Mouse (Mus musculus): ENCODE data around the gene Gm17662. TPM values are rescaled to one million over a fixed set of nuclear protein-coding genes. Genes with fewer than 3 reads are reported as not detected.

Gene Gm17662
- total RNA-seq, 2 experiments from 2014 or later = not detected

GRCm38 (mm10) chr4:104876323-104876722 is 19.2 kb downstream of the Gm17662 start, which contains the start of gene C8a:
Gene C8a, minus strand, starts transcription at chr4:104876398.
- DNase-seq (ENCODE audit: low spot score) = no peak
- intact Hi-C loops (cut with DNase I) = no loop called here

DNA sequence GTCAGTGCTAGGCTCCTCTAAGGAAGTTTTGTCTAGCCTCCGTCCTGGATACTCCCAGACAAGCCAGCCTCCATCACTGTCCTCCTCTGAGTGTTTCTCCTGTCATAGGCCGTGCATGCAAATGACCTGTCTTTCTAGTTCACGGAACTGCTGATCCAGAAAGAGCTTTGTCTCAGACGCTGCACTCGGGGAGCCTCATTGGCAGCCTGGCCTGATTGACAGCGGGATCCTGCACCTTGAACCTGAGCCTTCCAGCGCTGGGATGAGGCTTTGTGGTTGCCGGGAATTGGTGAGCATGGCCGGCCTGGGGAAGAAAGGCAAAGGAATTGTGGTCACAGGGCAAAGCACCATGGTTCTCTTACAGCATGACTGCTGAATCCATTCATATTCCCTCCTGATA is 30.4 kb downstream of the Gm17662 start:
- intact Hi-C loops (cut with DNase I) = no loop called here
- DNase-seq (ENCODE audit: low spot score) = no peak

DNA sequence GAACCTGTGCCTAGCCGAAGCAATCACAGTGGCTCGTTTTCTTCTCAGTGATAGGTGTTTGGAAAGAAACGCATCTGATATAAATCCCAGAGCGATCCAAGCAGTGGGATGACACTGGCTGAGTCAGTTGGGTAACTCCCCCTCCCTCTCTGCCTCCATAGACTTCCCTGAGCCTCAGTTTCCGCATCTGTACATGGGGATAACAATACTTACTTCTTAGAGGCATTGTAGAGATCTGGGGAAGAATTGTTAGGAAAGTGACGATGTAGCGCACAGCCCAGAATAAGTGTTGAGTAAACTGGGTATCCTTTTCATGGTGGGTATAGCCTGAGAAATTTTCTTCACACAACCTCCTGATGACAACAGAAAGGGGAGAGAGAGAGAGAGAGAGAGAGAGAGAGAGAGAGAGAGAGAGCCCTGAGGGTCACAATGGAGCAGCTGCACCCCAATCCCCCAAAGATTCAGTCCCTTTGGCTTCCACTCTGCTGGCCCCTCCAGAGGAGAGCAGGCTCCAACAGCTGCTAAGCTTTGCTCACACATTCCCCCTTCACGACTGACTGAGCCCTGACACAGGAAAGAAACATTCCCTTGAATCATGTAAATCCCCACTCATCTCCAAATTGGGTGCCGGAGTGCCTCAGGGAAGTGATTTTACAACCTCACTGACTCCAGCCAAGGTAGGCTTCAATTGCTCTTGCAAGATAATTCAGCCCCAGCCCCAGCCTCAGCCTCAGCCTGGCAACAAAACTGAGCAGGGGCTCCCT is 31.6 kb downstream of the Gm17662 start:
- intact Hi-C loops (cut with DNase I) = no loop called here

DNA sequence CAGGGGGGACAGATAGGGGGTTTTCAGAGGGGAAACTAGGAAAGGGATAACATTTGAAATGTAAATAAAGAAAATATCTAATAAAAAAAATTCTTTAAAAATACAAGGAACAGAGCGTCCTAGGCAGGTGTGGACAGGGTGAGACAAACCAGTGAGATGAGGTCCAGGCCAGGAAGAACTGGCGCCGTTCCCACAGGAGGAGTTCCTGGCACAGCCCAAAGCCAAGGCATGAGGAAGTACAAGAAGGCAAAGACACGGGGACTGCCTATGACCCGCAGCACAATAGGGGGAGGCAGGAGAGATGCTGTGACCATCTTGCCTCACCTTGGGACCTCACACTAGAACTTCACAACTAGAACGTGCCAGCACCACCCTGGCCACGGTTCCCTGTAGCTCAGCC is 34.6 kb downstream of the Gm17662 start:
- intact Hi-C loops (cut with DNase I) = loop anchor here (5.0 kb wide), 1 partner anchor 224 kb away; no protein-coding TSS in a partner anchor
- peak; percentile 7 for DNase-seq (ENCODE audit: low spot score)

More for the DNA sequence above, 31.6 kb downstream of the Gm17662 start:
- DNase-seq (ENCODE audit: low spot score) = no peak

GRCm38 (mm10) chr4:104893588-104893987 is 36.5 kb downstream of the Gm17662 start:
- DNase-seq (ENCODE audit: low spot score) = no peak
- intact Hi-C loops (cut with DNase I) = loop anchor here (5.0 kb wide), 1 partner anchor 226 kb away; no protein-coding TSS in a partner anchor

DNA sequence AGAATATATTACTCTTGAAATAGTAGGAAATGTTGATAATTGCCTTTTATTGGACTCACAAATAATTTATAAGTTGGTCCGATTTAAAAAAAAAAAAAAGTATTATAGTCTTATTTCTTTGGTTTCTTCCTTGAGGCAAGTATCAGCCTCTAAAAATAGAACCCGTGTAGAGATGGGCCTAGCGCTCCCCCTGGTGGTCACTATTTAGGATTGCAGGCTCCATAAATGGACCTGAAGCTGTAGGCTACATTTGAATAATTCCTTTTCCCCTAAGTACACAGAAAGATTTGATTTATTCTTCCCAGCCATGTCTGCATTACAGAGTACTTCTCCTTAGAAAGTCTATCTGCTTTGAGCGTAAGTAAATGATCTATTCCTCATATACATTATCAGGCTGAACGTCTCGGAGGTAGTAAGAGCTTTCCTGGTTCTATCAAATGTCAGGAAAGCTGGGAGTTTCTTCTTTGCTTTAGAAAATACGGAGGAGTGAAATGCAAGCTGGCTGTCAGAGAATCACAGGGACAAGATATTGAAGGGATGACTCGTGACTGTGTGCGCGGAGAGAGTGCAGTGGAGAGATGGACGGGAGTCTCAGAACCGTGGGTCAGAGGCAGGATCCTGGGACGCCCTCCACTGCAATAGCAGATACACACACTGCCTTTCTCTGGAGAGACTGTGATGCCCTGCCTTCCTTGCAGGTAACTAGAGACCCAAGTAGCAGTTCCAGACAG is 37.0 kb downstream of the Gm17662 start:
- intact Hi-C loops (cut with DNase I) = loop anchor here (2.0 to 5.0 kb wide), 2 partner anchors 227 to 379 kb away; no protein-coding TSS in a partner anchor
- no peak for DNase-seq (ENCODE audit: low spot score)

DNA sequence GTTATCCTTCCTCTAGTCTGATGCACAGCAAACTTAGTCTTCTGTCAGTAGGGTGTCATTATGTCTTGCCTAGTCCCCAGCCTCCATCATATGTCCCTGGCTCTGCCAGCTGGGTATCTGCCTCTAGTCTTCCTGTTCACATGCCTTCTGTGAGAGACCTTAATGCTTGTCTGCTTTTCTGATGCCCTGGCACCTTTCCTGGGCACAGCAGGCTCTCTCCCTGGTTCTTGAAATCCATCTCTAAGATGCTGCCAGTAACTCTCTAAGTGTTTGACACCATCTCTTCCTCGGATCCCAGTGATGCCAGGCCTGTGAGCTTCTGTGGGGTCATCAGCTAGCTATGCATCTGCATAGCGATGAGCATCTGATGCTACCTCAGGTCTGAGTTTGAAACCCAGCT is 45.7 kb downstream of the Gm17662 start:
- intact Hi-C loops (cut with DNase I) = no loop called here

GRCm38 (mm10) chr4:104905049-104905448 is 47.9 kb downstream of the Gm17662 start:
- no peak for DNase-seq (ENCODE audit: low spot score)

More for the DNA sequence above, 45.7 kb downstream of the Gm17662 start:
- DNase-seq (ENCODE audit: low spot score) = no peak

More at GRCm38 (mm10) chr4:104905049-104905448, 47.9 kb downstream of the Gm17662 start:
- intact Hi-C loops (cut with DNase I) = no loop called here

Other genes starting within 250 kb of the Gm17662 start
- gene C8b, start 91.0 kb upstream of the Gm17662 start, total RNA-seq (2021) = not detected
- gene C8a, start 19.1 kb downstream of the Gm17662 start, total RNA-seq (2021) = not detected
- under 1 TPM in 1 of 2 experiments, not detected in 1; 0.08 TPM for gene Fyb2, start 56.1 kb downstream of the Gm17662 start, total RNA-seq (2021)

All from heart, postnatal 25 days (tissue).